Mouse (Mus musculus) gastrocnemius, postnatal 14 days (tissue): Measurements from ENCODE around the gene Anks1. TPM values are rescaled to one million over a fixed set of nuclear protein-coding genes. Genes with fewer than 3 reads are reported as not detected.

ENCODE experiments used
- DNase-seq: peaks from one replicate; pipeline ENCODE4 v3.0.0; 2021; ENCODE audit warnings: mixed read lengths
- intact Hi-C: fragments of 180-260 bp; cut with DNase I; formaldehyde crosslinking; loops from one replicate; pipeline ENCODE4 v1.15.1; 2025; ENCODE audit warnings: low total_unique reads
- total RNA-seq, 2 experiments: library from RNA; stranded (reverse); gene quantifications; 2 replicates each; pipeline ENCODE4 v1.2.3; 2021

Anks1 gene
- total RNA-seq, 2 experiments from 2014 or later: 13.9 to 14.6 TPM

DNA sequence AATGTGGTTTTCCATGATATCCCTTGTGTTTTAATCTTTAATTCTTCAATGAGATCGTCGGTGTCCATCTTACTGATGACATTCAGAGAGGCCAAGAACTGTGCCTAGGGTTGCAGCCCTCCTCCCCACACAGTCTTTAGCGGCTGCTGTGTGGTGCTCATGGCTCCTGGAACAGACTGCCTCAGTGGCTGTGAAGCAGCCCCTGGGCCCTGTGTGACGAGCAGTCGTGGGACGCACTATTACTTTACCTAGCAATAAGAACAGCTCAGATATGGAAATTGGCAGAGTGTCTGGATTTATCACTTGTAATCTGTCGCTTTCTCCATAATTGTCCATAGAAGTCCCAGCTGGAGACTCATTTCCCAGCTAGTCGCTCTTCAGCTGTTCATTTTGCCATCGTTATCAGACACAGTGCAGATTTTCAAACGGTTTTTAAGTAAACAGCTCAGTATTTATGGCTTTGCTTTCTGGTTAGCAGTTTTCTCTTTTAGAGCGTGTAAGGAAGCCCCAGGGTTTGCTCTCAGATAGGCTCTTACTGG lies 13.1 kb downstream of the Anks1 start:
- no peak for DNase-seq
- intact Hi-C loops: no loop called here

DNA sequence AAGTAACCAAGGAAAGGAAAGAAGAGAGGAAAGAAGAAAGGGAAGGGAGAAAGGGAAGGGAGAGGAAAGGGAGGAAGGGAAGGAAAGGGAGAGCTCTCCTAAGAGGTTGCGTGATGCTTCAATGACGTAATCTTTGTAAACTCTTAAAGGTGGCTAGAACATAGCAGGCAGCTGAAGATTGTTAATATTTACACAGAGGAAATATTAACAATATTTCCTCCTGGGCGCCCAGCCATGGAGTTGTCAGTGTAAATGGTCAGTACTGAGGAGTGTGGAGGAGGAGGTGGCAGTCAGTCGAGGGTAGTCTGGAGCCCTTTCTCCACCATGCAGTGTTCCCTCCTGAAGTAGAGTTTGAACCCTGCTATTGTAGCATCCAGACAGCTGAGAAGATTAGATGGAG lies 15.9 kb downstream of the Anks1 start:
- intact Hi-C loops: no loop called here
- DNase-seq: no peak

GRCm38 (mm10) chr17:27925504-27925903 lies 16.4 kb downstream of the Anks1 start:
- intact Hi-C loops: no loop called here

GRCm38 (mm10) chr17:27930291-27930690 lies 21.2 kb downstream of the Anks1 start:
- no peak for DNase-seq
- intact Hi-C loops: no loop called here

More at GRCm38 (mm10) chr17:27925504-27925903, 16.4 kb downstream of the Anks1 start:
- DNase-seq: peak; percentile 32

- no peak for DNase-seq
- intact Hi-C loops: no loop called here
Observed at GRCm38 (mm10) chr17:27931826-27932225, 22.7 kb downstream of the Anks1 start.

- no peak for DNase-seq
- intact Hi-C loops: no loop called here
Observed at GRCm38 (mm10) chr17:27934136-27934910, 25.2 kb downstream of the Anks1 start.

GRCm38 (mm10) chr17:27935091-27935490 lies 26.0 kb downstream of the Anks1 start:
- no peak for DNase-seq
- intact Hi-C loops: no loop called here

DNA sequence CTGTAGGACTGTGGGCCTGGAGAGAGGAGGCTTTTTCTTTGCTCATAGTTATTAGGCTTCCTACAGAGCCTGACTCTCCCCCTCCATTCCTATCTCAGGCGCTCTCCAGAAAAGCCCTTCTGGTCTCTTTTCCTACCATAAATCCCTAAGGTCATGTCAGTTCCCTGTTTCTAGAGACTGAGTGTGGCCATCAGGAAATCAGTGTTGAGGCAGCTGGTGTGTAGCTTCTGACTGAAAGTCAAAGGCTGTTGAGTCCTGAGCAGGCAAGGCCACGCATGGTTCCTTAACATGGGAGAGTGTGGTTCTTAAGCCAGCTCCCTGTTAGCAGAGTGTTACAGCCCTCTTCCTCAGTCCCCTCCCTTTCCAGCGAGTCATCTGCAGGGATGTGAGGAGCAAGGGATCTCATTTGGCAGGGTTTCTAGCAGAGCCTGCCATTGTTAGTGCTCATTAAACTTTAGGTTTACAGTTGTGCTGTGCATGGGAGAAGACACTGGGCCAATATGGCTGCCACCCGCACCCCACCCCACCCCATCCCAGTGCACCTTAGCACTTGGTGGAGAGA lies 28.0 kb downstream of the Anks1 start:
- intact Hi-C loops: no loop called here
- no peak for DNase-seq

DNA sequence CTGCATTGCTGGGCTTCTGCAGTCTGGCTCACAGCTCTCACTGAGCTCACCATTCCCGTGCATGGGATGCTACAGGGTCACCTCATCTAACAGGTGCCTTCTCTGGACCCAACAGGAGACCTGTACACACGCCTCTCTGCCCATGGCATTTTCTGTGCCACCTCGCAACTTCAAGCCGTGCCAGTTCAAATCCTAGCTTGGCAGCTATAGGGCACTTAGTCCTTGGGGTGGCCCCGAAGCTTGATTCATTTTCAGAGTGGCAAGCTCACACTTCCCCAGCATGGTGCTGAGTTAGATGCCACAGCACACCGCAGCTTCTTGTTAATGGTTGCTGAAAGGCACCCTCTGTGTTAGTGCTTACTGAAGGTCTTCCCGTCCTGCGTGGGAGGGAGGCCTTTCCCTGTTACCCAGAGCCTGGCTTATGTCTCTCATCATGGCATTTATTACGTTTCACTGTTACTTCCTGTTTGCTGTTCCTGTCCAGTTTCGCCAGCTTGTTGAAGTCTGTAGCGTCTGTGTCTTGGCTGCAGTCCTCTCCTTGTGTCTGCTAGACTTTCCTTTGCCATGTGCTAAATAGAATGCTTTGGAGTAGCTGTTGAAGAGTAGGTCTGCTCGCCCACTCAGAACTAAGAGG lies 29.1 kb downstream of the Anks1 start:
- intact Hi-C loops: no loop called here
- DNase-seq: no peak

GRCm38 (mm10) chr17:27939028-27939427 lies 29.9 kb downstream of the Anks1 start:
- DNase-seq: no peak
- intact Hi-C loops: no loop called here

- no peak for DNase-seq
- intact Hi-C loops: no loop called here
Observed at GRCm38 (mm10) chr17:27940352-27940751, 31.2 kb downstream of the Anks1 start.

DNA sequence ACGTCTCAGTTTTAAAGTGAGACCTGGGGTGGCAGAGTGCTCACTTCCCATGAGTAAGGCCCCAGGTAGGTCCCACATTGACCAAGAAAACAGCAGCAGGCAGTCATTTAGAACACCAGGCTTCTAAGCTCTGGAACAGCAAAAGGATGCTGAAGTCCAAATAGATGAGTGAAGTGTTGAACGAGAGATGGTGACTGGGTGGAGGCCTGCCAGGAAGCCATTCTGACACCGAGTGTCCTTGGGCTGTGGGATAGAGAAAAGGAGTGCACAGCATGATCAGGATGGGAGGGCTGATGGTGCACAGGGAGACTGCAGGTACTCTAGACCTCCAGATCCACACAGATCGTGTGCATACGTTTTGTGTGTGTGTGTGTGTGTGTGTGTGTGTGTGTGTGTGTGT lies 32.1 kb downstream of the Anks1 start:
- intact Hi-C loops: no loop called here
- DNase-seq: no peak

GRCm38 (mm10) chr17:27941698-27942097 lies 32.6 kb downstream of the Anks1 start:
- intact Hi-C loops: loop anchor here (2.0 kb wide), 1 partner anchor 25 kb away; no protein-coding TSS in a partner anchor
- DNase-seq: no peak

DNA sequence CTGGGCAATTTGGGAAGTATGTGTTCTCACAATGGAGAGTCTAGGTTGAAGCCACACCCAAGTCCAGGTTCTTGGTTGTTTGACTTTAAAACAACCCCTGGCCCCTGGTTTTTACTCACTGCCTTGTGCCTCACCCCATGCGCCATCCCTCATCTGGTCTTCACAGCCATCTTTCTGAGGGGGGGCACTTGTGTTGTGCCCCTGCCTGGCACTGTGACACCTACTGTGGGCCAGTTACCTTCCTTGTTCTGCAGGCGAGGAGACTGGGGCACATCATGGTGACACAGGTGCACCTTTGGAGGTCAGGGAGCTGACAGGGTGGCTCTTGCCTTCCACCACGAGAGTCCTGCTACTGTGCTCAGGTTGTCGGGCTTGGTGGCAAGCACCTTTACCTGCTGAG lies 33.0 kb downstream of the Anks1 start:
- intact Hi-C loops: loop anchor here (2.0 kb wide), 1 partner anchor 25 kb away; no protein-coding TSS in a partner anchor
- no peak for DNase-seq

DNA sequence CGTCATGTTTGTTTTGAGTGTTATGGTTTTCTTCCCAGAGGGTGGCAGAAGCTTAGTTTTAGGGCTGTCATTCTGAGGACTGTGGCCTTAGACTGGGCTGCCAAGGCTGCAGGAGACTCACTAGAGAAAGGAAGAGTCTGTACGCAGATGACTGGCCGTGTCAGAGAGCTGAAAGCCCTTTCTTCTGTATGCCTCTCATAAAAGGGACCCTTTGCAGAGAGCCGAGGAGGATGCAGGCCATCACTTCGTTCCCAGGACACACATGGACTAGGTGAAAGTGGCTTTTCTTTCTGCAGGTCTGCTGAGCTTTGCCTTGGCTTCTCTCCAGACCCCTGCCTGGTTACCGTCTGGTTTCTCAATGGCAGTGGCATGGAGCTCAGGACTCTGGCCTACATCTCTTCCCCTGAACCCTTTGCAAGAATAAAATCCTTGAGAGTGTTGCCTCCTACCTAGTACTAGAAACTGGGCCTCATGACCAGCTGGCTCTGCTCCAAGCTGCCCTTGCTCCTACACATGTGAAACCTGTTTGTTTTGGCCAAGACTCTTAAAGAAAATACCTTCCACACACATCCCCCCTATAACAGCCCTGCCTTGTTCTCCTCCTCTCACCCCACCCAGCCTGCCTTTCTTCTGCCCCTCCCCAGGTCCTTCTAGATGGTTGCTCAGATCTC lies 36.6 kb downstream of the Anks1 start:
- DNase-seq: no peak
- intact Hi-C loops: no loop called here

- no peak for DNase-seq
- intact Hi-C loops: no loop called here
Observed at GRCm38 (mm10) chr17:27946371-27946770, 37.3 kb downstream of the Anks1 start.

GRCm38 (mm10) chr17:27947155-27947554 lies 38.0 kb downstream of the Anks1 start:
- intact Hi-C loops: no loop called here
- DNase-seq: no peak

DNA sequence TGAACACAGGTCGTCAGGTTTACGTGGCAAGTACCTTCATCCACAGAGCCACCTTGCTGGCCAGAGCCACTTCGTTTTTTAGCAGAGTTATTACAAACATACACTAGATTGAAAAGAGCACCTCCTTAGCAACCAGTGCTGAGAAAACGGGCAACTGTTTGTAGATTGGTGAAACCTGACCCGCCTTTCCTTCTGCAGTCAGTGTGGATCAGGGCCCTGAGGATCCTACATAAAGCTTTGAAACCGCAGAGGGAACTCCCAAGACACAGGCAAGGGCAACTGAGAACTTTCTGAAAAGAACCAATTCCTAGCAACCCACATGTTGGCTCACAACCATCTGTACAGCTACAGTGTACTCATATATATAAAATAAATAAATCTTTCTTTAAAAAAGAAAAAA lies 44.0 kb downstream of the Anks1 start:
- DNase-seq: no peak
- intact Hi-C loops: no loop called here

DNA sequence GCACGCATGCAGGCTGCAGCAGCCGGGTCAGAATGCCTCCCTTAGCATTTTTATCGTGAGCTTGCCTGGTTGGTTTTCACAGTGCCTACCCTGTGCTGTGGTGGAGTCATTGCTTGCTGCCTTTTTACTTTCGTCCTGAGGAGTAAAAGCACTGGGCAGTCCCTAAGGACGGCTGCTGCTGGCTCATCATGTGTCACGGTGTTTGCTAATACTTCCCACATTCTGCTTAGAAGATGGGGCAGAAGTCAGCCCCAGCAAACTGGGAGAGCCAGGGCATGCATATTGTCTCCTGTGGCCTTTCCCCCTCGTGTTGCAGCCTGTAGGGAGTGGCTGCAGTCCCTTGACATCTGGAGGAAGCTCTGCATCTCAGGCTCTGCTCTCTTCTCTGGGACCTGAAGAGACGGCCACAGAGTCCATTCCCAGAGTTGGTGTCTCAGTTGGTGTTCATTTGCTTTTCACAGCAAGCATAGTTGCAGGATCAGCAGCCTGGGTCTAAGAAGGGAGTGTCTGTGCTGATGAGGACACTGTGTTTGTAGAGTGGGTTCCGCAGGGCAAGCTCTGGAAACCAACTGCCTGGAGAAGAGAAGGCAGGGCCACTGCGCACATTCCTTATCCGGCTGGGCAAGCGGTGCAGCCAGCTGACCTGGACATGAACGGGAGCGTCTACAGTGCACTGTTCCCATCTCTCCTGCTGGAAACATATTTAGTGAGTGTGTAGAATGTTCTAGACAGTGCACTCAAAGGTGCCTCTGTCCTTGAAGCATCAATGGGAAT lies 45.7 kb downstream of the Anks1 start:
- DNase-seq: no peak
- intact Hi-C loops: no loop called here
